Mouse (Mus musculus) hindbrain, postnatal 0 days (tissue): ENCODE measurements at regions not wholly inside any gene's neighbourhood (a gene's known extent, or its start where the extent isn't known, plus 50 kb on each side); places are given as distances from the start of the nearest gene placed in this dataset.

Experiments used
- ATAC-seq: fragments of 200-750 bp; cut with Nextera tagmentation; 2 replicates; pipeline ENCODE4 v1.8.0; 2017; ENCODE audit warnings: mild to moderate bottlenecking, moderate TSS enrichment, moderate library complexity
- DNase-seq: peaks from one replicate; pipeline ENCODE4 v3.0.0-alpha.2; 2015; ENCODE audit warnings: low spot score
- H3K27ac ChIP-seq: fragments of 300-500 bp; sonication (generic); 2 replicates; pipeline ENCODE4 v1.5.1; 2014; ENCODE audit warnings: mild to moderate bottlenecking
- H3K27me3 ChIP-seq: fragments of 300-500 bp; sonication (generic); 2 replicates; pipeline ENCODE4 v1.6.1; 2014; ENCODE audit warnings: low read length, mixed read lengths; ENCODE audit not compliant: insufficient read depth
- H3K36me3 ChIP-seq: fragments of 300-500 bp; sonication (generic); 2 replicates; pipeline ENCODE4 v1.6.1; 2014; ENCODE audit warnings: low read length, mixed read lengths; ENCODE audit not compliant: insufficient read depth
- H3K4me1 ChIP-seq: fragments of 300-500 bp; sonication (generic); 2 replicates; pipeline ENCODE4 v1.6.1; 2014; ENCODE audit warnings: antibody characterized with exemption, low read length, mixed read lengths; ENCODE audit not compliant: insufficient read depth
- H3K4me2 ChIP-seq: fragments of 300-500 bp; sonication (generic); 2 replicates; pipeline ENCODE4 v1.6.1; 2014; ENCODE audit warnings: low read depth, mild to moderate bottlenecking, low read length, moderate library complexity, mixed read lengths
- H3K4me3 ChIP-seq: fragments of 300-500 bp; sonication (generic); 2 replicates; pipeline ENCODE4 v1.5.1; 2014; ENCODE audit warnings: low read length
- H3K9ac ChIP-seq: fragments of 300-500 bp; sonication (generic); replicated peaks from 2 replicates; pipeline ENCODE4 v1.6.1; 2014; ENCODE audit warnings: mild to moderate bottlenecking, low read length, moderate library complexity, mixed read lengths
- H3K9me3 ChIP-seq: fragments of 300-500 bp; sonication (generic); 2 replicates; pipeline ENCODE4 v1.6.1; 2016; ENCODE audit warnings: low read length, mixed read lengths
- CTCF ChIP-seq: IDR thresholded peaks from 2 replicates; pipeline ENCODE4 v1.5.1; 2016; ENCODE audit warnings: antibody characterized with exemption, control low read depth, low read depth
- WGBS: fragments of 180-500 bp; shearing (Covaris S2); extraction: QIAGEN DNeasy Blood & Tissue Kit; methylation state at CpG from one replicate; pipeline ENCODE4 v1.1.7; 2014; 5-methylcytosine and 5-hydroxymethylcytosine counted together

DNA sequence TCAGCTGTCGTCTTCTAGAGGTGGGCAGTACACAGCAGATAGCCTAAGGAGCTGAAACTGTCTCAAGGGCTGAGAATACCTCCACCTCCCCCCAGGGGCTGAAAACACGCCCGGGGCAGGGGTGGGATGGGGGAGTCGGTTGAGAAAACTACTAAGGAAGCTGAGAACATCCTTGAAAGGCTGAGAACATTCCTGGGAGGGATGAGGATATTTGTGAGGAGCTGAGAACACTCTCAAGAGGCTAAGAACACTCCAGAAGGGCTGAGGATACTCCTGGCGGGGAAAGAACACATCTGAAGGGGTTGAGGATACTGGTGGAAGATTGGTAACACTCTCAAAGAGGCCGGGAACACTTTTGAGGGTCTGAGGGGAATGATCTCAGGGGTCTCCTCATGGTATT lies 81.3 kb upstream of the Gm9887 start:
- H3K9ac ChIP-seq: no peak overlapping the region
- peaks cover 8% of the 10 kb centered on the region; the same call in 1 of the 2 replicates for H3K4me1 ChIP-seq
- DNase-seq (no peak), ATAC-seq (no peak)
- H3K4me2 ChIP-seq: no peak overlapping the region
- no peak for TF ChIP-seq CTCF
- H3K27me3 ChIP-seq: no peaks in the 10 kb centered on the region
- H3K27ac ChIP-seq: no peak overlapping the region
- H3K9me3 ChIP-seq: no peaks in the 10 kb centered on the region
- H3K4me3 ChIP-seq: no peak overlapping the region
- WGBS: 86% methylated on average over 6 of the region's 6 CpGs
- H3K36me3 ChIP-seq: no peaks in the 10 kb centered on the region

DNA sequence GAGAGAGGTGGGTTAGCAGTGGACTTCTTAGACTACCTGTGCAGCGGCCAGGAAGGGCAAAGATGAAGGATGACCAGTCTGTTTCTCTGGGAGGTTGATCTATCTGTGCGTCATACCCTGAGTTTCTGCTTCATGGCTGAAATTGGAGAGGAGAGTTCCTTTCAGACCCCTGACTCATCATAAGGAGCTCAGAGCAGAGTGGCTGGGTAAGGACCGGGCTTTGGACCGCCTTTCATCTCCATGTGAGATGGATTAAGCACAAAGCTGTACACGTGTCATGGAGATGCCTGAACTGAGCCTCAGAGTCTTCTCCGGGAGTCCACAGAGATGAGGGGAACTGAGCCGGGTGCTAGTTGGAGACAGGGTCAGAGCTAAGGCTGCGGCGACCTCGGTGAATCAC lies 80.7 kb upstream of the Gm9887 start:
- Histone ChIP-seq H3K36me3 (no peaks in the 10 kb centered on the region), H3K27ac (no peak overlapping the region), H3K4me3 (no peak overlapping the region), H3K9me3 (no peaks in the 10 kb centered on the region), H3K27me3 (no peaks in the 10 kb centered on the region), H3K4me2 (no peak overlapping the region), H3K4me1 (peaks cover 6% of the 10 kb centered on the region; the same call in 1 of the 2 replicates), H3K9ac (no peak overlapping the region)
- no peak for DNase-seq
- WGBS: 93% methylated on average over 10 of the region's 10 CpGs
- TF ChIP-seq CTCF: no peak
- no peak for ATAC-seq

DNA sequence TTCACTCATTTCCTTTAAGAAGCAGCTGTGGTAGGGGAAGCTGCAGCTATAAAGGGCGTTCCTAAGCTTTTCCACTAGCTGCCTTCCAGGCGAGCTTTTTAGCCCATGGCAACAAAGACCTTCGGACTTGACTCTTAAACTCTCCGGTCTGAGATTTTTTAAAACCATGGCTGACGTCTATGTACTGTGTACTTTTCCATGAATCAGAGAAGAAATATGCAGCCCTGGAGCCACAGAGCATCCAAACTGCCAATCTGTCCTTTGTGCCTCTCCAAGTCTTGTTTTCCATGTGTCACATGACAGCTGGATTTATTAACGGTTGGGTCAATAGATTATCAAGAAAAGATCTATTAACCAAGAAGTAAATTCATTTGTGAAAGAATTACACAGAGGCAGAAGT lies 78.9 kb upstream of the Gm9887 start:
- H3K9me3 ChIP-seq: no peaks in the 10 kb centered on the region
- no peak for DNase-seq
- H3K4me3 ChIP-seq: no peak overlapping the region
- H3K4me1 ChIP-seq: peaks cover 9% of the 10 kb centered on the region
- H3K36me3 ChIP-seq: no peaks in the 10 kb centered on the region
- WGBS: 65% methylated on average over 6 of the region's 6 CpGs
- H3K27me3 ChIP-seq: no peaks in the 10 kb centered on the region
- no peak overlapping the region for H3K4me2 ChIP-seq
- ATAC-seq: no peak
- TF ChIP-seq CTCF: no peak
- no peak overlapping the region for H3K9ac ChIP-seq
- H3K27ac ChIP-seq: no peak overlapping the region

DNA sequence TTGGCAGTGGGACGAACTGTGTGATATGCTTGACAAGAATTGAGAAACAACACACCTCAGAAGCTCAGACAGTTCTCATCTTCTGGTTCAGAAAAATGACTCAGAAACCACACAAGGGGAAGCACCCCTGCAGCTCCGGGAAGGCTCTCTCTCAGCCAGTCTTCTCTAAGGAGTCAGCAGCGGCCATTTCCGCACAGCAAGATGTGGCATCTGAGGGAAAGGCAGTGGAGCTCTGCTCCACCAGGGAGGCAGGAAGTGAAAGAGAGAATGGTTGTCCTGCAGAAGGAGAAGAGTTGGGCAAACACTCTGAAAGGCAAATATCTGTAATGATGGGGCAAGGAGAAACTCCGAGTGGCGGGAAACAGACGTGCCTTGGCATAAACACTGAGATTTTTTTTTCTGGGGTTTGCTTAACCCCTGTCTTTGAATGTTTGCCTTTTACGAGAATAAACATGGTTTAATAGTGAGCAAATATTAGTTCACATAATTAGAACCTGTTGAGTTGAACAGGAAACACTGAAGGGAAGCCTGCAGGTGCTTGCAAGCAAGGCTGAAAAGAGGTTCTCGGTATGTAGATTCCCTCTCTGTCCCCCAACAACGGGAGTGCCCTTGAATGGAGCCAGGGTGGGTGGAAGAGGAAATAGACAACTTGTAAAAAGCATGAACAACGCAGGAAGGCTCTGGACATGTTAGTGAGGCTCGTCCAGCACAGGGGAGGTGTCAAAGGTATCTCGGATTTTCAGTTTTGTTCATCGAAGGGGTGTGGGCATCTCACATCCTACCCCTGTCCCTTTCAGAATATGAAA lies 75.9 kb upstream of the Gm9887 start:
- peak overlapping the region; percentile 54; the same call in 1 of the 2 replicates for H3K27ac ChIP-seq
- WGBS: 61% methylated on average over 14 of the region's 14 CpGs
- peaks cover 10% of the 10 kb centered on the region for H3K4me1 ChIP-seq
- H3K4me3 ChIP-seq: no peak overlapping the region
- DNase-seq: no peak
- no peak overlapping the region for H3K4me2 ChIP-seq
- no peaks in the 10 kb centered on the region for H3K27me3 ChIP-seq
- H3K9me3 ChIP-seq: no peaks in the 10 kb centered on the region
- no peak for TF ChIP-seq CTCF
- ATAC-seq: no peak
- H3K9ac ChIP-seq: no peak overlapping the region
- H3K36me3 ChIP-seq: no peaks in the 10 kb centered on the region

DNA sequence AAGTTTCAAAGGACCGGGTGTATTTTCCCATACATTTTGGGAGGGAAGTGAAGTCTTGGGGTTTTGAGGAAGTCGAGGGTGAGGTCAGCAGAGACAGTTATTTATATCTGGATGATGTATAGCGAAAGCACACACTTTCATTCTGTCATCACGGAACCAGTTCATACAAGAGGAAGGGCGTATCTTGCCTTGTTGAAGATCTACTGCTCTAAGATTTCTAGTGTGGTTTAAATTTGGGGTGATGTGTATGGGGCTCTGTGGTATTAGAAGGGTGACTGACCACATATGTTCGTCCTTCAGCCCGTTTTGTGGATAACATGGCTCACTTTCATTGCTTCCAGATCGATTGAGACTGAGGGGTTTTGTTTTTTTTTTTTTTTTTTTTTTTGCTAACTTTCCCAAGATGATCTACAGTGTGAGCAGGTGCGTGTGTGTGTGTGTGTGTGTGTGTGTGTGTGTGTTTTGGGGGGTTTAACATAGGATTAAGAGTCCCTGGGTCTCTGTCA lies 75.1 kb upstream of the Gm9887 start:
- Histone ChIP-seq H3K4me1 (peaks cover 10% of the 10 kb centered on the region), H3K9ac (no peak overlapping the region), H3K27me3 (no peaks in the 10 kb centered on the region), H3K9me3 (no peaks in the 10 kb centered on the region), H3K4me2 (no peak overlapping the region; the same call in 1 of the 2 replicates), H3K36me3 (no peaks in the 10 kb centered on the region), H3K27ac (peak overlapping the region; percentile 64; the same call in 1 of the 2 replicates), H3K4me3 (no peak overlapping the region)
- no peak for TF ChIP-seq CTCF
- ATAC-seq (no peak; the same call in 1 of the 2 replicates), DNase-seq (no peak)
- 75% methylated on average over 9 of the region's 9 CpGs for WGBS

DNA sequence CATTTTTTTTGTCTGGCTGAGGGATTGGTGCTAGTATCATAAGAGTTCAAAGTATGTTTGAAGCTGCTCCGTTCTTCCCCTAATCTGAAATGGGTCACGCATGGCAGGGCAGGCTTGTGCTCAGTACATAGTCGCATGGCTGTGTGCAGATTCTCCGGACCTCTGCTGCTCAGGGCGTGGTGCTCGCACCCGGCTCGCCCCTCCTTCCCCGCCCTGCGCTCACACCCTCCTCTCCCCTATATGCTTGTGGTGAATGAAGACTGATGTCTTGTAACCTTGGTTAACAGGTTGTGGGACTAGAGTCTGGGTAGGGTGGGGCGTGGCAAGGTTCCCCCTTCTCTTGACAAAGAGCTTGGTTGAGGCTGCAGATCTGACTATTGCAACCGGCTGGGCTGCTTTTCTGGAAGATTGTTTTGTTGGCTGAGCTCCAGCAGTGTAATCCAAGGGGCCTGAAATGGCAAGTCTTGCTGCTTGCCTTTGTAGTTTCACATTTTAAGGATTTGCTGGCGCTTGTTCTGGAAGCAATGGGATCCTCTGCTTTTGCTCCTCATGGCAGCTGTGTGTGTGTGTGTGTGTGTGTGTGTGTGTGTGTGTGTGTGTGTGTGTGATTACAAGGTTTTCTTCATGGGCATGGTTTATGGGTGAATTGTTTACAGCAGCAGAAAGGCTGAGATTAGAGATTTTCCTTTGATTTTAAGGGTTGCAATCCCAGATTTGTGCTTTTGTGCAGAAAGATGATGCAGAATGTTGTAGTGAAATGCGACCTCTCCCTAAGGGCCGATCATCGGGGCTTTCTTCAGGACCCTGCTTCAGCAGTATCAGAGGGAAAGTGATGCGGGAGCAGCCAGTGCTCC lies 74.4 kb upstream of the Gm9887 start:
- H3K9ac ChIP-seq: no peak overlapping the region
- ATAC-seq (peak; percentile 82), DNase-seq (peak; percentile 80)
- no peaks in the 10 kb centered on the region for H3K9me3 ChIP-seq
- no peaks in the 10 kb centered on the region for H3K36me3 ChIP-seq
- H3K4me2 ChIP-seq: peak overlapping the region; percentile 44
- H3K27ac ChIP-seq: peak overlapping the region; percentile 64
- no peak for TF ChIP-seq CTCF
- H3K27me3 ChIP-seq: no peaks in the 10 kb centered on the region
- 38% methylated on average over 17 of the region's 17 CpGs for WGBS
- no peak overlapping the region for H3K4me3 ChIP-seq
- peaks cover 10% of the 10 kb centered on the region for H3K4me1 ChIP-seq
